17 mouse cellular contexts compared by ENCODE assay signal in genomic region chr12:73304636-73305035, GRCm38 (mm10). TPM values are rescaled to one million over a fixed set of nuclear protein-coding genes. Genes with fewer than 3 reads are reported as not detected.
A peak's percentile ranks its signal among the peaks of the same experiment; 100 is the strongest.
DNase-seq lines count a peak whose midpoint lies in the region; ATAC-seq lines count a peak whose summit lies in the region.
"Had no signal": no experiment of that assay in that cellular context is flagged by ENCODE, and none has a peak within 500 bp of the region (broad histone marks: within the 10 kb centered on the region; RNA-seq: fewer than 3 reads in every experiment).

No protein-coding gene starts in this region.

- no peaks in the 10 kb centered on the region for H3K4me1 ChIP-seq in heart, embryonic 11.5 days (ENCODE audit: control insufficient read depth, insufficient read depth, low read length)
- no peaks in the 10 kb centered on the region for H3K4me1 ChIP-seq in neural tube, embryonic 15.5 days
- H3K4me1 ChIP-seq: hindbrain, embryonic 15.5 days; lung, embryonic 15.5 days; midbrain, embryonic 10.5 days had no signal

- H3K4me3 ChIP-seq in heart, embryonic 11.5 days (ENCODE audit: low read depth, low read length) = no peak overlapping the region
- no peak overlapping the region for H3K4me3 ChIP-seq in neural tube, embryonic 15.5 days (replicated peaks)
- H3K4me3 ChIP-seq: hindbrain, embryonic 15.5 days; left cerebral cortex, adult 2 months; limb, embryonic 13.5 days; lung, embryonic 15.5 days; midbrain, embryonic 10.5 days had no signal

- no peak overlapping the region for H3K27ac ChIP-seq in heart, embryonic 11.5 days (ENCODE audit: low read depth, low read length)
- no peak overlapping the region for H3K27ac ChIP-seq in neural tube, embryonic 15.5 days (replicated peaks)
- H3K27ac ChIP-seq: hindbrain, embryonic 15.5 days; left cerebral cortex, adult 2 months; limb, embryonic 13.5 days; lung, embryonic 15.5 days; midbrain, embryonic 10.5 days had no signal

- no peak overlapping the region for H3K9ac ChIP-seq in heart, embryonic 11.5 days (ENCODE audit: low read depth, low read length)
- H3K9ac ChIP-seq in neural tube, embryonic 15.5 days (replicated peaks) = no peak overlapping the region
- H3K9ac ChIP-seq: hindbrain, embryonic 15.5 days; limb, embryonic 13.5 days; lung, embryonic 15.5 days had no signal

- DNase-seq in heart, adult 11 months = peak; percentile 87
- peak; percentile 93 for DNase-seq in adipocyte (ENCODE audit: low spot score)
- DNase-seq in kidney, postnatal 25 days = peak; percentile 34 to 65
- DNase-seq in natural killer cell, adult 2 months (ENCODE audit: low spot score in 2 of 2) = no peak
- DNase-seq in right cerebral cortex, postnatal 14 days = no peak
- DNase-seq: cerebellum, adult 11 months; heart, postnatal 10 days had no signal

- no peak for ATAC-seq in heart, embryonic 11.5 days (replicated peaks; ENCODE audit: insufficient number of reproducible peaks, low FRiP score, low TSS enrichment)
- ATAC-seq in granulocyte monocyte progenitor cell, adult 5-6 weeks (replicated peaks; ENCODE audit: poor library complexity, severe bottlenecking) = peak; percentile 97
- ATAC-seq in neural tube, embryonic 15.5 days (ENCODE audit: low FRiP score) = no peak
- ATAC-seq: CD4-positive, CD25-positive, alpha-beta regulatory T cell, adult 4 months; forebrain, embryonic 16.5 days had no signal

- 81% methylated on average over 4 of the region's 4 CpGs for WGBS in heart, embryonic 11.5 days (ENCODE audit: insufficient replicate concordance)
- WGBS in neural tube, embryonic 15.5 days = 88% methylated on average over 4 of the region's 4 CpGs

- H3K9me3 ChIP-seq in heart, embryonic 11.5 days (replicated peaks; ENCODE audit: control insufficient read depth, low read length) = no peaks in the 10 kb centered on the region
- H3K9me3 ChIP-seq in neural tube, embryonic 15.5 days (replicated peaks) = no peaks in the 10 kb centered on the region
- H3K9me3 ChIP-seq: hindbrain, embryonic 15.5 days; limb, embryonic 13.5 days; lung, embryonic 15.5 days; midbrain, embryonic 10.5 days had no signal

- 0 out of 2 replicates have a peak, but pooled peaks cover 2% of the 10 kb centered on the region for H3K36me3 ChIP-seq in heart, embryonic 11.5 days (ENCODE audit: control insufficient read depth, insufficient read depth, low read length)
- H3K36me3 ChIP-seq in neural tube, embryonic 15.5 days = peaks cover 15% of the 10 kb centered on the region
- H3K36me3 ChIP-seq: hindbrain, embryonic 15.5 days; lung, embryonic 15.5 days had no signal

- H3K4me2 ChIP-seq in heart, embryonic 11.5 days = no peak overlapping the region
- no peak overlapping the region for H3K4me2 ChIP-seq in neural tube, embryonic 15.5 days
- H3K4me2 ChIP-seq: hindbrain, embryonic 15.5 days; limb, embryonic 13.5 days; lung, embryonic 15.5 days had no signal

- no peaks in the 10 kb centered on the region for H3K27me3 ChIP-seq in heart, embryonic 11.5 days (ENCODE audit: control insufficient read depth, insufficient read depth, low read length)
- no peaks in the 10 kb centered on the region for H3K27me3 ChIP-seq in neural tube, embryonic 15.5 days (replicated peaks)
- H3K27me3 ChIP-seq: hindbrain, embryonic 15.5 days; limb, embryonic 13.5 days; lung, embryonic 15.5 days had no signal

RNA-seq across cellular contexts. Expression of gene Slc38a6, which starts 18.1 kb away (rescaled TPM):
- 7.8 and 8.7 TPM in 2 replicates for polyA plus RNA-seq in heart, embryonic 11.5 days (2014; fragmentation: Nextera tagmentation; extraction: Ambion mirVana)
- total RNA-seq in granulocyte monocyte progenitor cell, adult 5-6 weeks (2014; fragmentation: Nextera tagmentation) = 10.8 and 14.5 TPM in 2 replicates
- total RNA-seq in granulocyte monocyte progenitor cell, adult 5-6 weeks (2017) = 2.8 and 3.1 TPM in 2 replicates
- 10.3 and 11.3 TPM in 2 replicates for polyA plus RNA-seq in neural tube, embryonic 15.5 days (2015; fragmentation: Nextera tagmentation; extraction: Ambion mirVana)

RNA-seq across cellular contexts. Expression of gene Trmt5, which starts 18.1 kb away (rescaled TPM):
- 16.0 and 18.5 TPM in 2 replicates for polyA plus RNA-seq in heart, embryonic 11.5 days (2014; fragmentation: Nextera tagmentation; extraction: Ambion mirVana)
- 28.0 and 29.2 TPM in 2 replicates for total RNA-seq in granulocyte monocyte progenitor cell, adult 5-6 weeks (2014; fragmentation: Nextera tagmentation)
- total RNA-seq in granulocyte monocyte progenitor cell, adult 5-6 weeks (2017) = 29.9 and 33.0 TPM in 2 replicates
- polyA plus RNA-seq in neural tube, embryonic 15.5 days (2015; fragmentation: Nextera tagmentation; extraction: Ambion mirVana) = 15.3 and 16.6 TPM in 2 replicates

Comparison
In these comparisons a context has a peak if more than half of its experiments do, and no peak if none do; other contexts are left out.
1. DNase-seq: peak in heart, adult 11 months (single experiment), adipocyte (single experiment) and kidney, postnatal 25 days (2 of 2); none in natural killer cell, adult 2 months (0 of 2) and right cerebral cortex, postnatal 14 days (single experiment).